Mouse (Mus musculus) heart, postnatal 0 days (tissue): ENCODE results near the gene Il6st.

ENCODE experiments used
- CTCF ChIP-seq: IDR thresholded peaks from 2 replicates; pipeline ENCODE4 v1.5.1; 2016; ENCODE audit warnings: antibody characterized with exemption, control low read depth, low read depth
- EP300 ChIP-seq: IDR thresholded peaks from 2 replicates; pipeline ENCODE4 v1.6.1; 2016; ENCODE audit warnings: antibody characterized with exemption, low read depth

GRCm38 (mm10) chr13:112462411-112462987, 1.4 kb upstream of the Il6st start:
- TF ChIP-seq CTCF, result no peak
- TF ChIP-seq EP300, result no peak
